Mouse (Mus musculus): ENCODE measurements at regions not wholly inside any gene's neighbourhood (a gene's known extent, or its start where the extent isn't known, plus 50 kb on each side); places are given as distances from the start of the nearest gene placed in this dataset.

GRCm38 (mm10) chr13:31207709-31208108 is 233.7 kb downstream of the Gm5447 start:
- in situ Hi-C loops (cut with MboI, MseI), result loop anchor here (10.0 to 25.0 kb wide), 2 partner anchors 323 to 645 kb away; no protein-coding TSS in a partner anchor

- in situ Hi-C loops (cut with MboI, MseI), result loop anchor here in 1 of 2 experiments (25.0 kb wide), 1 partner anchor 661 kb away; no protein-coding TSS in a partner anchor
Measured at GRCm38 (mm10) chr13:31223016-31223415, 249.0 kb downstream of the Gm5447 start.

GRCm38 (mm10) chr13:31240546-31240945 is 266.5 kb downstream of the Gm5447 start:
- in situ Hi-C loops (cut with MboI, MseI), result no loop called here

GRCm38 (mm10) chr13:31248996-31249395 is 275.0 kb downstream of the Gm5447 start:
- in situ Hi-C loops (cut with MboI, MseI), result no loop called here

GRCm38 (mm10) chr13:31249525-31249924 is 275.5 kb downstream of the Gm5447 start:
- in situ Hi-C loops (cut with MboI, MseI), result no loop called here

GRCm38 (mm10) chr13:31254016-31254415 is 280.0 kb downstream of the Gm5447 start:
- in situ Hi-C loops (cut with MboI, MseI), result no loop called here

- in situ Hi-C loops (cut with MboI, MseI), result no loop called here
Measured at GRCm38 (mm10) chr13:31254744-31255143, 280.7 kb downstream of the Gm5447 start.

- in situ Hi-C loops (cut with MboI, MseI), result no loop called here
Measured at GRCm38 (mm10) chr13:31255506-31255905, 281.5 kb downstream of the Gm5447 start.

- in situ Hi-C loops (cut with MboI, MseI), result no loop called here
Measured at GRCm38 (mm10) chr13:31267865-31268264, 288.1 kb upstream of the Foxq1 start.

- in situ Hi-C loops (cut with MboI, MseI), result no loop called here
Measured at GRCm38 (mm10) chr13:31276005-31276644, 279.8 kb upstream of the Foxq1 start.

- in situ Hi-C loops (cut with MboI, MseI), result no loop called here
Measured at GRCm38 (mm10) chr13:31290630-31291029, 265.3 kb upstream of the Foxq1 start.

- in situ Hi-C loops (cut with MboI, MseI), result no loop called here
Measured at GRCm38 (mm10) chr13:31292584-31293387, 263.1 kb upstream of the Foxq1 start.

GRCm38 (mm10) chr13:31294011-31294410 is 261.9 kb upstream of the Foxq1 start:
- in situ Hi-C loops (cut with MboI, MseI), result no loop called here

- in situ Hi-C loops (cut with MboI, MseI), result no loop called here
Measured at GRCm38 (mm10) chr13:31303194-31303593, 252.7 kb upstream of the Foxq1 start.

GRCm38 (mm10) chr13:31304286-31304865 is 251.6 kb upstream of the Foxq1 start:
- in situ Hi-C loops (cut with MboI, MseI), result no loop called here

GRCm38 (mm10) chr13:31309083-31309621 is 246.8 kb upstream of the Foxq1 start:
- in situ Hi-C loops (cut with MboI, MseI), result no loop called here

- in situ Hi-C loops (cut with MboI, MseI), result no loop called here
Measured at GRCm38 (mm10) chr13:31312772-31313171, 243.2 kb upstream of the Foxq1 start.

GRCm38 (mm10) chr13:31313821-31314220 is 242.1 kb upstream of the Foxq1 start:
- in situ Hi-C loops (cut with MboI, MseI), result no loop called here

- in situ Hi-C loops (cut with MboI, MseI), result no loop called here
Measured at GRCm38 (mm10) chr13:31317066-31317465, 238.9 kb upstream of the Foxq1 start.

GRCm38 (mm10) chr13:31318008-31318407 is 237.9 kb upstream of the Foxq1 start:
- in situ Hi-C loops (cut with MboI, MseI), result no loop called here

GRCm38 (mm10) chr13:31321411-31321810 is 234.5 kb upstream of the Foxq1 start:
- in situ Hi-C loops (cut with MboI, MseI), result no loop called here

- in situ Hi-C loops (cut with MboI, MseI), result no loop called here
Measured at GRCm38 (mm10) chr13:31326269-31326851, 229.6 kb upstream of the Foxq1 start.
